Mouse (Mus musculus) MEL (cell line): ENCODE data around the gene Sik1.

Source experiments
- CTCF ChIP-seq, 3 experiments: IDR thresholded peaks in 2 of 3; conservative IDR thresholded peaks in 1 of 3; 2 replicates each; pipeline ENCODE4 v1.5.1; 2011 to 2012; ENCODE audit warnings: low read length in 3 of 3, low read depth in 2 of 3, mild to moderate bottlenecking in 2 of 3, improper control_type of control experiment in 1 of 3, inconsistent platforms in 1 of 3, mixed read lengths in 1 of 3, moderate library complexity in 1 of 3; ENCODE audit not compliant: control insufficient read depth in 1 of 3, insufficient read depth in 1 of 3, poor library complexity in 1 of 3, severe bottlenecking in 1 of 3
- ELF1 ChIP-seq: IDR thresholded peaks from 2 replicates; pipeline ENCODE4 v1.6.1; 2014; ENCODE audit warnings: low read depth, mild to moderate bottlenecking, inconsistent platforms, low read length, improper control_type of control experiment, moderate library complexity
- EP300 ChIP-seq, 2 experiments: IDR thresholded peaks; 2 replicates each; pipeline ENCODE4 v1.6.1; 2011; ENCODE audit warnings: improper control_type of control experiment in 2 of 2, low read length in 2 of 2, low read depth in 1 of 2, mild to moderate bottlenecking in 1 of 2
- POLR2A ChIP-seq, 2 experiments: IDR thresholded peaks; 2 replicates each; pipeline ENCODE4 v1.6.1; 2011 to 2012; ENCODE audit warnings: low read length in 2 of 2, mild to moderate bottlenecking in 2 of 2, control low read depth in 1 of 2, improper control_type of control experiment in 1 of 2, low read depth in 1 of 2, moderate library complexity in 1 of 2; ENCODE audit not compliant: control insufficient read depth in 1 of 2, insufficient read depth in 1 of 2, poor library complexity in 1 of 2
- SIN3A ChIP-seq: IDR thresholded peaks from 2 replicates; pipeline ENCODE4 v1.6.1; 2012; ENCODE audit warnings: low read length, improper control_type of control experiment, inconsistent platforms
- SMC3 ChIP-seq: IDR thresholded peaks from 2 replicates; pipeline ENCODE4 v1.6.1; 2011; ENCODE audit warnings: low read depth, low read length, improper control_type of control experiment
- TBP ChIP-seq: IDR thresholded peaks from 2 replicates; pipeline ENCODE4 v1.8.0; 2011; ENCODE audit warnings: low read depth, low read length, improper control_type of control experiment
- ZC3H11A ChIP-seq: IDR thresholded peaks from 2 replicates; pipeline ENCODE4 v1.6.1; 2012; ENCODE audit warnings: low read depth, mild to moderate bottlenecking, inconsistent platforms, low read length, improper control_type of control experiment
- ZKSCAN1 ChIP-seq: IDR thresholded peaks from 2 replicates; pipeline ENCODE4 v1.6.1; 2012; ENCODE audit warnings: low read depth, mild to moderate bottlenecking, inconsistent platforms, low read length, improper control_type of control experiment, moderate library complexity

DNA sequence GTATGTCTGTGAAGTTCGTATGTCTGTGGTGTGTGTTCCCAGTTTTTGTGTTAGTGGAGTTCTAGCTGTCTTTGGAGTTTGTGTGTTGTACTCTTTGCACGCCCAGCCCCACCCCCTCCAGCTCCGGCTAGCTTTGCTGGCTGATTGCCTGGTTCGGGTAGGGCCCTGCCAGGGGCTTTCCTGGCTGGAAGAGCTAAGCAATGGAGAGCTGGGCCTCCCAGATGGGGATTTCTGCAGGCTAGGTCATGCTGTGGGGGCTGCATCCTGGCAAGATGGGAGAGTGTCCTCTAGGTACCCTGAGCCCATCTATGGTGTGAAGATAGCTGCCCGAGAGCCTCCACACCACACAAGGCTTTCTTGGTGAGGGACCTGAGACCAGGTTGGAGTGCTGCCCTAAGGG, 28.4 kb downstream of the Sik1 start:
- TF ChIP-seq CTCF (IDR thresholded peaks at IDR 0.05 in 2 of 3, conservative IDR thresholded peaks at IDR 0.05 in 1 of 3; ENCODE audit: control insufficient read depth in 1 of 3, insufficient read depth in 1 of 3, low read depth in 2 of 3, low read length in 3 of 3, poor library complexity in 1 of 3, severe bottlenecking in 1 of 3) (no peak), SMC3 (no peak), TBP (no peak), ZKSCAN1 (no peak), ELF1 (no peak), EP300 (IDR thresholded peaks at IDR 0.05; ENCODE audit: low read depth in 1 of 2, low read length in 2 of 2) (no peak), ZC3H11A (no peak), POLR2A (IDR thresholded peaks at IDR 0.05; ENCODE audit: control insufficient read depth in 1 of 2, insufficient read depth in 1 of 2, low read depth in 1 of 2, low read length in 2 of 2, poor library complexity in 1 of 2) (no peak), SIN3A (no peak)
